Mouse (Mus musculus): ENCODE data around the gene Napsa. TPM values are rescaled to one million over a fixed set of nuclear protein-coding genes. Genes with fewer than 3 reads are reported as not detected.

The Napsa gene
- total RNA-seq, 2 experiments from 2014 or later, result 0.21 TPM; not detected in 1

Small RNA genes within 50 kb of the gene (microRNA-seq; reads per million reads assigned to microRNA genes)
- gene Mir7053, result 0.67 to 1.5 reads per million in 2 experiments

Other genes starting within 250 kb of the Napsa start
- 10 to 100 TPM; 60.0 to 65.0 TPM for gene Syt3, start 188.3 kb upstream of the Napsa start, total RNA-seq (2021)
- gene 1700008O03Rik, start 186.6 kb upstream of the Napsa start, total RNA-seq (2021), result 1 to 10 TPM; 1.9 to 2.2 TPM
- gene Lrrc4b, start 143.4 kb upstream of the Napsa start, total RNA-seq (2021), result 100 to 1,000 TPM; 268 to 278 TPM
- 10 to 100 TPM in 1 of 2 experiments, 1 to 10 TPM in 1; 9.6 to 10.1 TPM for gene Aspdh, start 107.0 kb upstream of the Napsa start, total RNA-seq (2021)
- gene Josd2, start 104.4 kb upstream of the Napsa start, total RNA-seq (2021), result 10 to 100 TPM; 73.6 to 86.0 TPM
- gene Emc10, start 75.9 kb upstream of the Napsa start, total RNA-seq (2021), result 100 to 1,000 TPM; 165 to 173 TPM
- 10 to 100 TPM; 17.4 to 18.9 TPM for gene Fam71e1, start 75.8 kb upstream of the Napsa start, total RNA-seq (2021)
- gene Mybpc2, start 47.7 kb upstream of the Napsa start, total RNA-seq (2021), result not detected
- under 1 TPM in 1 of 2 experiments, not detected in 1; 0.11 TPM for gene Spib, start 40.3 kb upstream of the Napsa start, total RNA-seq (2021)
- gene Pold1, start 23.5 kb upstream of the Napsa start, total RNA-seq (2021), result 1 to 10 TPM; 5.7 to 6.0 TPM
- 10 to 100 TPM; 64.6 to 68.6 TPM for gene Nr1h2, start 18.4 kb upstream of the Napsa start, total RNA-seq (2021)
- gene Kcnc3, start 18.3 kb downstream of the Napsa start, total RNA-seq (2021), result 10 to 100 TPM; 85.1 to 94.3 TPM
- gene Myh14, start 98.5 kb downstream of the Napsa start, total RNA-seq (2021), result 10 to 100 TPM; 15.4 to 20.6 TPM
- gene Izumo2, start 136.4 kb downstream of the Napsa start, total RNA-seq (2021), result not detected
- gene Vrk3, start 176.0 kb downstream of the Napsa start, total RNA-seq (2021), result 10 to 100 TPM; 26.0 to 29.4 TPM
- gene Zfp473, start 178.7 kb downstream of the Napsa start, total RNA-seq (2021), result under 1 TPM; 0.41 to 0.78 TPM
- 10 to 100 TPM; 27.3 to 30.4 TPM for gene Nup62, start 243.7 kb downstream of the Napsa start, total RNA-seq (2021)
- 1 to 10 TPM; 1.9 to 2.4 TPM for gene Il4i1, start 244.0 kb downstream of the Napsa start, total RNA-seq (2021)
- gene Atf5, start 244.3 kb downstream of the Napsa start, total RNA-seq (2021), result 10 to 100 TPM; 23.3 to 25.5 TPM

Data from left cerebral cortex, postnatal 25 days (tissue).